Mouse (Mus musculus): ENCODE measurements around the gene Ldlr. TPM values are rescaled to one million over a fixed set of nuclear protein-coding genes. Genes with fewer than 3 reads are reported as not detected.

Ldlr gene
- 32.4 TPM for polyA plus RNA-seq (2017; shearing (Covaris generic))

GRCm38 (mm10) chr9:21723377-21724146 is at the start of gene Ldlr:
Ldlr (plus strand) TSS chr9:21723483.

DNA sequence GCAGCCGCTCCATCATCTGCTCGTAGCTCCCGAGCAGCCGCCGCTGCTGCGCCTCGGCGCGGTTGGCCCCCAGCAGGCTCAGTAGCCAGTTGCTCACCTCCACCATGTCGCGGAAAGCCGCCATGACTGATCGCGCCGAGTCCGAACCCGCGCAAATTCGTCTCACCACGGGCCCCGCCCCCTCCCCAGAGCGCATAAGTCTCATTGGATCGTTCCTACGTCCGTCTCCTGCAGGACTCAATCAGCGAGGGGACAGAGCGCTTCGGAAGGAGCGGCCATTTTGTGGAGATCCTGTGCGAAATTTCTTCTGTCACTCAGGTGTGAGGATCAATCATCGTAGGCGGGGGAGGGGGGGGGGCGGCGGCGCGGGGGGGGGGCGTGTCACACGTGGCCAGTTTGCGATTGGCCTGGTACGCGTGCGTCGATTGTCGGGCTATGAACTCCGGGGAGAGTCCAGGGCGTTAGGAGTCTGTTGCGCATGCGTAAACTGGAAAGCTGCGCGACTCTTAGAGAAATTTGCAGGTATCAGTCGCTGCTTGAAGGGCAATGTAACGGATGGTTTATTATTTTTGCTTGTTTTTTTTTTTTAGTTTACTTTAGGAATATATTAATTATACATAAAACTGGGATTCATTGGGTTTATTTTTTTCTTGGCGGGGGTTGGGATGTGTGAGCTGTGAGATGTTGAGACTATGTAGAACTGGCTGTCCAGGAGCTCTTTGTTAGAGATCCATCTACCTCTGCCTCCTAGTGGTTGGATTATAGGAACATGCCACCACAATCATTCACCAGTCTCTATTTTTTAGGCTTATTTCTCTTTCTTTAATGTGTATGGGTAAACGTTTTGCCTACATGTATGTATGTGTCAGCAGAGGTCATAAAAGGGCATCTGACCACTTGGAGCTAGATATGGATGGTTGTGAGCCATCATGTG is 37.1 kb downstream of the Ldlr start, which contains the start of gene Spc24:
Spc24 (minus strand) TSS at position 149 of the 934 bp plus-strand sequence.

GRCm38 (mm10) chr9:21798345-21799009 is 75.2 kb downstream of the Ldlr start, which contains the start of gene Kank2:
Kank2 (minus strand) TSS chr9:21798744.

Other genes starting within 250 kb of the Ldlr start
- 11.5 TPM for gene Tmed1, start 213.2 kb upstream of the Ldlr start, polyA plus RNA-seq (2017; shearing (Covaris generic))
- gene AB124611, start 197.3 kb upstream of the Ldlr start, polyA plus RNA-seq (2017; shearing (Covaris generic)) = 40.9 TPM
- 8.1 TPM for gene Carm1, start 176.6 kb upstream of the Ldlr start, polyA plus RNA-seq (2017; shearing (Covaris generic))
- gene Timm29, start 130.8 kb upstream of the Ldlr start, polyA plus RNA-seq (2017; shearing (Covaris generic)) = 2.7 TPM
- gene Yipf2, start 130.7 kb upstream of the Ldlr start, polyA plus RNA-seq (2017; shearing (Covaris generic)) = 35.3 TPM
- gene Smarca4, start 107.3 kb upstream of the Ldlr start, polyA plus RNA-seq (2017; shearing (Covaris generic)) = 71.6 TPM
- gene Spc24, start 36.8 kb downstream of the Ldlr start, polyA plus RNA-seq (2017; shearing (Covaris generic)) = 7.4 TPM
- not detected for gene Kank2, start 75.3 kb downstream of the Ldlr start, polyA plus RNA-seq (2017; shearing (Covaris generic))
- not detected for gene Angptl8, start 112.0 kb downstream of the Ldlr start, polyA plus RNA-seq (2017; shearing (Covaris generic))
- 5.5 TPM for gene Dock6, start 129.2 kb downstream of the Ldlr start, polyA plus RNA-seq (2017; shearing (Covaris generic))
- gene Rab3d, start 194.7 kb downstream of the Ldlr start, polyA plus RNA-seq (2017; shearing (Covaris generic)) = 17.7 TPM
- 0.46 TPM for gene Ccdc159, start 204.0 kb downstream of the Ldlr start, polyA plus RNA-seq (2017; shearing (Covaris generic))
- gene Tmem205, start 204.1 kb downstream of the Ldlr start, polyA plus RNA-seq (2017; shearing (Covaris generic)) = 10.4 TPM
- 2.4 TPM for gene Plppr2, start 213.6 kb downstream of the Ldlr start, polyA plus RNA-seq (2017; shearing (Covaris generic))
- 10.9 TPM for gene Swsap1, start 232.3 kb downstream of the Ldlr start, polyA plus RNA-seq (2017; shearing (Covaris generic))
- gene Epor, start 240.0 kb downstream of the Ldlr start, polyA plus RNA-seq (2017; shearing (Covaris generic)) = 0.94 TPM